Mouse (Mus musculus): ENCODE data around the gene Atp5d. TPM values are rescaled to one million over a fixed set of nuclear protein-coding genes. Genes with fewer than 3 reads are reported as not detected.
A peak's percentile ranks its signal among the peaks of the same experiment; 100 is the strongest.

Gene Atp5d
- polyA plus RNA-seq, 1 experiment = 1,163 TPM

GRCm38 (mm10) chr10:80137626-80138552, 543 bp upstream of the Atp5d start:
- Histone ChIP-seq H3K36me3 (ENCODE audit: control insufficient read depth, insufficient read depth) (no peaks in the 10 kb centered on the region), H3K4me3 (peak overlapping the region; percentile 31), H3K4me2 (ENCODE audit: low read depth) (peak overlapping the region; percentile 98), H3ac (ENCODE audit: control insufficient read depth, insufficient read length) (peak overlapping the region; percentile 33), H3K79me2 (ENCODE audit: control insufficient read depth, insufficient read depth) (peaks cover 6% of the 10 kb centered on the region), H3K27me3 (ENCODE audit: control insufficient read depth, insufficient read depth, insufficient read length) (no peaks in the 10 kb centered on the region)
- TF ChIP-seq CEBPB (IDR thresholded peaks at IDR 0.05; ENCODE audit: insufficient read depth, poor library complexity, severe bottlenecking) (no peak), USF1 (IDR thresholded peaks at IDR 0.05; ENCODE audit: low read depth) (no peak), REST (IDR thresholded peaks at IDR 0.05; ENCODE audit: insufficient read depth, insufficient read length) (no peak), TCF3 (IDR thresholded peaks at IDR 0.05; ENCODE audit: insufficient read length, low read depth) (no peak), TCF12 (IDR thresholded peaks at IDR 0.05; ENCODE audit: insufficient read depth, poor library complexity, severe bottlenecking) (no peak), POLR2AphosphoS2 (IDR thresholded peaks at IDR 0.05; ENCODE audit: insufficient read length, low read depth) (no peak), MAX (IDR thresholded peaks at IDR 0.05; ENCODE audit: low read depth) (no peak), SRF (IDR thresholded peaks at IDR 0.05; ENCODE audit: control insufficient read depth, insufficient read length, low read depth) (no peak), POLR2A (IDR thresholded peaks at IDR 0.05; ENCODE audit: insufficient read length, low read depth) (no peak), E2F4 (IDR thresholded peaks at IDR 0.05; ENCODE audit: insufficient read depth) (no peak), MYOD1 (IDR thresholded peaks at IDR 0.05; ENCODE audit: control insufficient read depth in 1 of 3, insufficient read length in 2 of 3, low read depth in 2 of 3) (no peak), MYOG (IDR thresholded peaks at IDR 0.05; ENCODE audit: control insufficient read depth in 1 of 3, insufficient read depth in 1 of 3, insufficient read length in 2 of 3, low read depth in 2 of 3) (no peak)

DNA sequence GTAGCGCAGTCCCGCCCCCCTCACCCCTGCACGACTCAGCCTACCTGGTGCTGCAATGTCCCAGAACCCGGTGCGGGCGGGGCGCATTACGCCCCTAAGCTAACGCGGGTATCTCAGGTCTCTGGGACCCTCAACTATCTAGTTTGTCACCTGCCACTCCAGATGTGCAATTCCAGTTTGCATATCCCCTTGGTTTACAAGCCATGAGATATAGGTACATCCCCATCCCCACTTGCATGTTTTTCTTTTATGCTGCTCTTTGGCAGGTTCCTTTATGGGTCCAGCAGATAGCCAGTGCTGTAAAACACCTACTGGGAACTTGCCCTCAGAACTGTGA, 975 bp downstream of the Atp5d start:
- H3ac ChIP-seq (ENCODE audit: control insufficient read depth, insufficient read length) = peak overlapping the region; percentile 33
- TF ChIP-seq SRF (IDR thresholded peaks at IDR 0.05; ENCODE audit: control insufficient read depth, insufficient read length, low read depth) = no peak
- no peak for TF ChIP-seq TCF12 (IDR thresholded peaks at IDR 0.05; ENCODE audit: insufficient read depth, poor library complexity, severe bottlenecking)
- no peak for TF ChIP-seq MAX (IDR thresholded peaks at IDR 0.05; ENCODE audit: low read depth)
- TF ChIP-seq USF1 (IDR thresholded peaks at IDR 0.05; ENCODE audit: low read depth) = no peak
- no peak for TF ChIP-seq MYOG (IDR thresholded peaks at IDR 0.05; ENCODE audit: control insufficient read depth in 1 of 3, insufficient read depth in 1 of 3, insufficient read length in 2 of 3, low read depth in 2 of 3)
- no peak for TF ChIP-seq MYOD1 (IDR thresholded peaks at IDR 0.05; ENCODE audit: control insufficient read depth in 1 of 3, insufficient read length in 2 of 3, low read depth in 2 of 3)
- no peak for TF ChIP-seq E2F4 (IDR thresholded peaks at IDR 0.05; ENCODE audit: insufficient read depth)
- TF ChIP-seq CEBPB (IDR thresholded peaks at IDR 0.05; ENCODE audit: insufficient read depth, poor library complexity, severe bottlenecking) = no peak
- no peak for TF ChIP-seq REST (IDR thresholded peaks at IDR 0.05; ENCODE audit: insufficient read depth, insufficient read length)
- TF ChIP-seq TCF3 (IDR thresholded peaks at IDR 0.05; ENCODE audit: insufficient read length, low read depth) = no peak
- no peak for TF ChIP-seq POLR2AphosphoS2 (IDR thresholded peaks at IDR 0.05; ENCODE audit: insufficient read length, low read depth)
- no peak for TF ChIP-seq POLR2A (IDR thresholded peaks at IDR 0.05; ENCODE audit: insufficient read length, low read depth)

GRCm38 (mm10) chr10:80139975-80140665, 1.7 kb downstream of the Atp5d start:
- peaks cover 28% of the 10 kb centered on the region for H3K79me2 ChIP-seq (ENCODE audit: control insufficient read depth, insufficient read depth)
- no peak overlapping the region for H3K4me2 ChIP-seq (ENCODE audit: low read depth)
- no peak overlapping the region for H3ac ChIP-seq (ENCODE audit: control insufficient read depth, insufficient read length)
- peaks cover 13% of the 10 kb centered on the region for H3K36me3 ChIP-seq (ENCODE audit: control insufficient read depth, insufficient read depth)
- no peak overlapping the region for H3K4me3 ChIP-seq
- H3K27me3 ChIP-seq (ENCODE audit: control insufficient read depth, insufficient read depth, insufficient read length) = no peaks in the 10 kb centered on the region
- no peak for TF ChIP-seq REST (IDR thresholded peaks at IDR 0.05; ENCODE audit: insufficient read depth, insufficient read length)
- no peak for TF ChIP-seq MYOG (IDR thresholded peaks at IDR 0.05; ENCODE audit: control insufficient read depth in 1 of 3, insufficient read depth in 1 of 3, insufficient read length in 2 of 3, low read depth in 2 of 3)
- TF ChIP-seq POLR2AphosphoS2 (IDR thresholded peaks at IDR 0.05; ENCODE audit: insufficient read length, low read depth) = no peak
- no peak for TF ChIP-seq TCF12 (IDR thresholded peaks at IDR 0.05; ENCODE audit: insufficient read depth, poor library complexity, severe bottlenecking)
- TF ChIP-seq E2F4 (IDR thresholded peaks at IDR 0.05; ENCODE audit: insufficient read depth) = no peak
- no peak for TF ChIP-seq CEBPB (IDR thresholded peaks at IDR 0.05; ENCODE audit: insufficient read depth, poor library complexity, severe bottlenecking)
- no peak for TF ChIP-seq POLR2A (IDR thresholded peaks at IDR 0.05; ENCODE audit: insufficient read length, low read depth)
- no peak for TF ChIP-seq USF1 (IDR thresholded peaks at IDR 0.05; ENCODE audit: low read depth)
- no peak for TF ChIP-seq MYOD1 (IDR thresholded peaks at IDR 0.05; ENCODE audit: control insufficient read depth in 1 of 3, insufficient read length in 2 of 3, low read depth in 2 of 3)
- TF ChIP-seq MAX (IDR thresholded peaks at IDR 0.05; ENCODE audit: low read depth) = no peak
- TF ChIP-seq SRF (IDR thresholded peaks at IDR 0.05; ENCODE audit: control insufficient read depth, insufficient read length, low read depth) = no peak
- no peak for TF ChIP-seq TCF3 (IDR thresholded peaks at IDR 0.05; ENCODE audit: insufficient read length, low read depth)

More for the DNA sequence above, 975 bp downstream of the Atp5d start:
- Histone ChIP-seq H3K36me3 (ENCODE audit: control insufficient read depth, insufficient read depth) (peaks cover 6% of the 10 kb centered on the region), H3K4me3 (peak overlapping the region; percentile 31), H3K27me3 (ENCODE audit: control insufficient read depth, insufficient read depth, insufficient read length) (no peaks in the 10 kb centered on the region), H3K79me2 (ENCODE audit: control insufficient read depth, insufficient read depth) (peaks cover 21% of the 10 kb centered on the region), H3K4me2 (ENCODE audit: low read depth) (peak overlapping the region; percentile 98)

DNA sequence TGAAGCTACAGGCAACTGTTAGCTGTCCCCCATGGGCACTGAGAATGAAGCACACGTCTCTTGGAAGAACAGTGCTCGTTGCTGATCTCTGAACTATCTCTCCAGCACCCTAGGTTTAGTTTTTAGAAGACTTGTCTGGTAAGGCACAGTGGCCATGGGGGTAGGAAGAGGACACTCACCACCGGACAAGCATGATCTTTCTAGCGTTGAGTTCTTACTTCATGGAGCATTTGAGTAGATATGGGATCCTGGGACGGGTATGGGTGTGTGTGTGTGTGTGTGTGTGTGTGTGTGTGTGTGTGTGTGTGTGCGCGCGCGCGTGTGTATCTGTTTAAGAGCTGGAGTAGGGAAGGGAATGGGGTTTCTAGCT, 2.2 kb downstream of the Atp5d start, which contains the start of gene Cbarp:
Cbarp (minus strand) TSS at position 170 of the 370 bp plus-strand sequence.
- Histone ChIP-seq H3K4me3 (peak within 1 kb of the TSS; percentile 63), H3K4me2 (ENCODE audit: low read depth) (peak within 1 kb of the TSS; percentile 91), H3K79me2 (ENCODE audit: control insufficient read depth, insufficient read depth) (peaks cover 31% of the 10 kb centered on the region), H3K27me3 (ENCODE audit: control insufficient read depth, insufficient read depth, insufficient read length) (no peaks in the 10 kb centered on the region), H3K36me3 (ENCODE audit: control insufficient read depth, insufficient read depth) (peaks cover 15% of the 10 kb centered on the region), H3ac (ENCODE audit: control insufficient read depth, insufficient read length) (no peak within 1 kb of the TSS)
- no peak for TF ChIP-seq MAX (IDR thresholded peaks at IDR 0.05; ENCODE audit: low read depth)
- no peak for TF ChIP-seq SRF (IDR thresholded peaks at IDR 0.05; ENCODE audit: control insufficient read depth, insufficient read length, low read depth)
- no peak for TF ChIP-seq REST (IDR thresholded peaks at IDR 0.05; ENCODE audit: insufficient read depth, insufficient read length)
- TF ChIP-seq TCF3 (IDR thresholded peaks at IDR 0.05; ENCODE audit: insufficient read length, low read depth) = no peak
- no peak for TF ChIP-seq MYOG (IDR thresholded peaks at IDR 0.05; ENCODE audit: control insufficient read depth in 1 of 3, insufficient read depth in 1 of 3, insufficient read length in 2 of 3, low read depth in 2 of 3)
- TF ChIP-seq E2F4 (IDR thresholded peaks at IDR 0.05; ENCODE audit: insufficient read depth) = no peak
- no peak for TF ChIP-seq USF1 (IDR thresholded peaks at IDR 0.05; ENCODE audit: low read depth)

Measured in myocyte (in vitro differentiated cells).